Mouse (Mus musculus) liver, embryonic 14.5 days (tissue): ENCODE results near the gene Synj1.

Source experiments
- CTCF ChIP-seq: IDR thresholded peaks from 2 replicates; pipeline ENCODE4 v1.5.1; 2016; ENCODE audit warnings: antibody characterized with exemption, low read depth, control low read depth
- EP300 ChIP-seq: IDR thresholded peaks from 2 replicates; pipeline ENCODE4 v1.6.1; 2016; ENCODE audit warnings: antibody characterized with exemption, low read depth

DNA sequence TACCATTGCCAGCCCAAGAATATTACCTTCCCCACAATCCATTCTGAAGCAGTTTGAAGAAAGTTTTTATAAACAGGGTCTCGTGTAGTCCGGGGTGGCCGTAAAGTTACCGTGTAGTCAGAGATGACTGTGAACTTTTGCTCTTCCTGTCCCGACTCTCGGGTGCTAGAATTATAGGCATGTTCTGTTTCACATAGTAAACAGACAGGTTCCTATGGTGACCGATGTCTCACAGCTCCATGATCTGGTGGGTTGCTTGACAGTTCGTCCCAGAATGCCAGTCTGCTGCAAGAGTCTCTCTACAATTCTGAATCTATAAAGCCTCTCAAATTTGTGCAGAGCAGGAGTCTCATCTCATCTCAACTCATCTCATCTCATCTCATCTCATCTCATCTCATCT is 119.0 kb downstream of the Synj1 start:
- TF ChIP-seq CTCF (no peak), EP300 (no peak)
